Mouse (Mus musculus) ES-Bruce4 (cell line): Measurements from ENCODE around the gene Psen2. TPM values are rescaled to one million over a fixed set of nuclear protein-coding genes. Genes with fewer than 3 reads are reported as not detected.

Experiments
- H3K27ac ChIP-seq: 2 replicates; pipeline ENCODE4 v1.5.1; 2012; ENCODE audit warnings: low read length, inconsistent platforms; ENCODE audit not compliant: insufficient read depth
- H3K27me3 ChIP-seq: 2 replicates; pipeline ENCODE4 v1.6.1; 2012; ENCODE audit warnings: mild to moderate bottlenecking, low read length, inconsistent platforms; ENCODE audit not compliant: control insufficient read depth, poor library complexity, insufficient read depth, severe bottlenecking
- H3K36me3 ChIP-seq: 2 replicates; pipeline ENCODE4 v1.6.1; 2012; ENCODE audit warnings: inconsistent platforms, mild to moderate bottlenecking, low read length, moderate library complexity; ENCODE audit not compliant: control insufficient read depth, poor library complexity, insufficient read depth, severe bottlenecking
- H3K4me1 ChIP-seq: one replicate; pipeline ENCODE4 v1.8.1; 2011; ENCODE audit warnings: low read length; ENCODE audit not compliant: control insufficient read depth, insufficient read depth
- H3K4me3 ChIP-seq: 2 replicates; pipeline ENCODE4 v1.5.1; 2011; ENCODE audit warnings: low read depth, mild to moderate bottlenecking, low read length
- H3K9ac ChIP-seq: 2 replicates; pipeline ENCODE4 v1.6.1; 2012; ENCODE audit warnings: low read depth, mild to moderate bottlenecking, inconsistent platforms; ENCODE audit not compliant: poor library complexity, severe bottlenecking
- H3K9me3 ChIP-seq: replicated peaks from 2 replicates; pipeline ENCODE4 v1.6.1; 2012; ENCODE audit warnings: mild to moderate bottlenecking, low read length, inconsistent platforms; ENCODE audit not compliant: control insufficient read depth, poor library complexity, insufficient read depth, severe bottlenecking
- CTCF ChIP-seq: IDR thresholded peaks from one replicate; pipeline ENCODE4 v1.8.1; 2011; ENCODE audit warnings: low read depth, low read length
- EP300 ChIP-seq: IDR thresholded peaks from 2 replicates; pipeline ENCODE4 v1.6.1; 2011; ENCODE audit warnings: low read depth, low read length; ENCODE audit not compliant: insufficient read depth
- POLR2A ChIP-seq: IDR thresholded peaks from one replicate; pipeline ENCODE4 v1.8.1; 2011; ENCODE audit warnings: low read length; ENCODE audit not compliant: insufficient read depth
- polyA plus RNA-seq: library from polyadenylated mRNA; stranded (reverse); fragments of >200 nt; gene quantifications from 2 replicates; pipeline ENCODE4 v1.2.4, GENCODE M21; 2011; ENCODE audit warnings: low read depth; ENCODE audit not compliant: missing spikeins, insufficient read depth, insufficient read length

Gene Psen2
- polyA plus RNA-seq, 1 experiment, result 11.7 TPM

GRCm38 (mm10) chr1:180178340-180178739, 84.9 kb downstream of the Psen2 start:
- Histone ChIP-seq H3K27me3 (no peaks in the 10 kb centered on the region), H3K4me3 (no peak overlapping the region), H3K9ac (no peak overlapping the region), H3K4me1 (peaks cover 2% of the 10 kb centered on the region), H3K36me3 (no peaks in the 10 kb centered on the region), H3K9me3 (no peaks in the 10 kb centered on the region), H3K27ac (no peak overlapping the region)
- no peak for TF ChIP-seq EP300
- TF ChIP-seq POLR2A, result no peak
- TF ChIP-seq CTCF, result no peak

Other genes with a start within 250 kb of the Psen2 start
- gene Coq8a, start 63.8 kb downstream of the Psen2 start, polyA plus RNA-seq, result 6.8 and 6.9 TPM in 2 replicates
- 12.2 and 12.4 TPM in 2 replicates for gene Itpkb, start 67.0 kb upstream of the Psen2 start, polyA plus RNA-seq
- 0.36 TPM in 1 of 2 replicates, not detected in the other for gene Stum, start 220.1 kb upstream of the Psen2 start, polyA plus RNA-seq